In the genomic region with DNA sequence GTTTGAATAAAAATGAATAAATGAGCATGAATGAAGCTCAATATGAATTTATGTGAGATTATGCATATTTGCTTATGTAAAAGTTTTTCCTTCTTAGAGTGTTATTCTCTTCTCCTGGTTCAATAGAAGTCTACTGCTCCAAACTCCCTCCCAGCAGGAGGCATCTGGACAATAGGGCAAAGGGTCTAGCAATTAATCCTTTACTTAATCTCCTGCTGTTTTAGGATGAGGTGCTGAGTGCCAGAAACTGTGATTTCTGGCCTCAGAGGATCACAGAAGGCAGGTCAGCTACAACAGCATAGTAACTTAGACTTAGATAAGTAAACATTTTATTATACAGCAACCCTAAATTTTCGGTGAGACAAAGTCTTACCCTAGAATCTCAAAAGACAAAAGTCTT, we compare ENCODE assay signal across 16 mouse cellular contexts. TPM values are rescaled to one million over a fixed set of nuclear protein-coding genes. Genes with fewer than 3 reads are reported as not detected.
A peak's percentile ranks its signal among the peaks of the same experiment; 100 is the strongest.
DNase-seq lines count a peak whose midpoint lies in the region; ATAC-seq and TF ChIP-seq lines count a peak whose summit lies in the region.
"Had no signal": no experiment of that assay in that cellular context is flagged by ENCODE, and none has a peak within 500 bp of the region (broad histone marks: within the 10 kb centered on the region; RNA-seq: fewer than 3 reads in every experiment).

No protein-coding gene starts in this region.

- H3K27ac ChIP-seq in hindbrain, embryonic 13.5 days: no peak overlapping the region
- H3K27ac ChIP-seq in hindbrain, embryonic 12.5 days: no peak overlapping the region
- no peak overlapping the region for H3K27ac ChIP-seq in midbrain, embryonic 12.5 days (replicated peaks)
- H3K27ac ChIP-seq in midbrain, embryonic 13.5 days: no peak overlapping the region
- no peak overlapping the region for H3K27ac ChIP-seq in ES-Bruce4 (ENCODE audit: insufficient read depth, low read length)
- H3K27ac ChIP-seq: limb, embryonic 12.5 days had no signal

- DNase-seq in R1 (ENCODE audit: low read depth, low spot score): peak; percentile 46
- DNase-seq in left cerebral cortex, adult 11 months (ENCODE audit: low spot score): no peak
- DNase-seq in lung, postnatal 36 days: no peak
- DNase-seq: cerebellum, adult 9-10 months; heart, postnatal 4 days; kidney, adult 11 months; kidney, postnatal 10 days; lung, embryonic 14.5 days; thymus, adult 18-20 months had no signal

- peaks cover 3% of the 10 kb centered on the region for H3K36me3 ChIP-seq in hindbrain, embryonic 13.5 days
- no peaks in the 10 kb centered on the region for H3K36me3 ChIP-seq in hindbrain, embryonic 12.5 days
- H3K36me3 ChIP-seq in midbrain, embryonic 12.5 days: 0 out of 2 replicates have a peak, but pooled peaks cover 3% of the 10 kb centered on the region
- H3K36me3 ChIP-seq in midbrain, embryonic 13.5 days: peaks cover 5% of the 10 kb centered on the region; the same call in 1 of the 2 replicates
- H3K36me3 ChIP-seq in ES-Bruce4 (ENCODE audit: control insufficient read depth, insufficient read depth, low read length, poor library complexity, severe bottlenecking): no peaks in the 10 kb centered on the region
- H3K36me3 ChIP-seq: limb, embryonic 12.5 days had no signal

- H3K4me1 ChIP-seq in hindbrain, embryonic 13.5 days (replicated peaks): peaks cover 16% of the 10 kb centered on the region
- peaks cover 9% of the 10 kb centered on the region for H3K4me1 ChIP-seq in hindbrain, embryonic 12.5 days
- H3K4me1 ChIP-seq in midbrain, embryonic 12.5 days: 0 out of 2 replicates have a peak, but pooled peaks cover 6% of the 10 kb centered on the region
- peaks cover 15% of the 10 kb centered on the region for H3K4me1 ChIP-seq in midbrain, embryonic 13.5 days (replicated peaks)
- peaks cover 1% of the 10 kb centered on the region for H3K4me1 ChIP-seq in ES-Bruce4 (ENCODE audit: control insufficient read depth, insufficient read depth, low read length)

- TF ChIP-seq POLR2A in ES-Bruce4 (IDR thresholded peaks at IDR 0.05; ENCODE audit: insufficient read depth, low read length): no peak

- no peak overlapping the region for H3K9ac ChIP-seq in hindbrain, embryonic 13.5 days
- H3K9ac ChIP-seq in hindbrain, embryonic 12.5 days: no peak overlapping the region
- no peak overlapping the region for H3K9ac ChIP-seq in midbrain, embryonic 12.5 days (replicated peaks)
- no peak overlapping the region for H3K9ac ChIP-seq in midbrain, embryonic 13.5 days (replicated peaks)
- 0 out of 2 replicates have a peak overlapping the region, but pooled peaks have one; percentile 25 for H3K9ac ChIP-seq in ES-Bruce4 (ENCODE audit: low read depth, poor library complexity, severe bottlenecking)

- WGBS in hindbrain, embryonic 13.5 days: 74% methylated on average over 1 of the region's 1 CpGs
- 73% methylated on average over 1 of the region's 1 CpGs for WGBS in hindbrain, embryonic 12.5 days
- WGBS in midbrain, embryonic 12.5 days: 58% methylated on average over 1 of the region's 1 CpGs
- WGBS in midbrain, embryonic 13.5 days: 50% methylated on average over 1 of the region's 1 CpGs

- no peak for TF ChIP-seq CTCF in ES-Bruce4 (IDR thresholded peaks at IDR 0.05; ENCODE audit: low read depth, low read length)

- H3K4me3 ChIP-seq in hindbrain, embryonic 13.5 days: no peak overlapping the region
- no peak overlapping the region for H3K4me3 ChIP-seq in hindbrain, embryonic 12.5 days
- H3K4me3 ChIP-seq in midbrain, embryonic 12.5 days: no peak overlapping the region
- no peak overlapping the region for H3K4me3 ChIP-seq in midbrain, embryonic 13.5 days (replicated peaks)
- H3K4me3 ChIP-seq in ES-Bruce4 (ENCODE audit: low read depth, low read length): no peak overlapping the region

- H3K27me3 ChIP-seq in hindbrain, embryonic 13.5 days: no peaks in the 10 kb centered on the region
- H3K27me3 ChIP-seq in hindbrain, embryonic 12.5 days: no peaks in the 10 kb centered on the region
- no peaks in the 10 kb centered on the region for H3K27me3 ChIP-seq in midbrain, embryonic 12.5 days
- H3K27me3 ChIP-seq in midbrain, embryonic 13.5 days: no peaks in the 10 kb centered on the region
- no peaks in the 10 kb centered on the region for H3K27me3 ChIP-seq in ES-Bruce4 (ENCODE audit: control insufficient read depth, insufficient read depth, low read length, poor library complexity, severe bottlenecking)
- H3K27me3 ChIP-seq: heart, embryonic 13.5 days; limb, embryonic 12.5 days had no signal

- no peak for ATAC-seq in hindbrain, embryonic 13.5 days (ENCODE audit: low FRiP score)
- ATAC-seq in hindbrain, embryonic 12.5 days (ENCODE audit: low FRiP score): no peak
- ATAC-seq in midbrain, embryonic 12.5 days (ENCODE audit: low FRiP score, low read depth): no peak
- ATAC-seq in midbrain, embryonic 13.5 days: no peak

- no peaks in the 10 kb centered on the region for H3K9me3 ChIP-seq in hindbrain, embryonic 13.5 days
- 0 out of 2 replicates have a peak, but pooled peaks cover under 1% of the 10 kb centered on the region for H3K9me3 ChIP-seq in hindbrain, embryonic 12.5 days (replicated peaks)
- no peaks in the 10 kb centered on the region for H3K9me3 ChIP-seq in midbrain, embryonic 12.5 days
- H3K9me3 ChIP-seq in midbrain, embryonic 13.5 days: 0 out of 2 replicates have a peak, but pooled peaks cover 1% of the 10 kb centered on the region
- H3K9me3 ChIP-seq in ES-Bruce4 (replicated peaks; ENCODE audit: control insufficient read depth, insufficient read depth, low read length, poor library complexity, severe bottlenecking): no peaks in the 10 kb centered on the region
- H3K9me3 ChIP-seq: heart, embryonic 13.5 days; limb, embryonic 12.5 days had no signal

- H3K4me2 ChIP-seq in hindbrain, embryonic 13.5 days: peak overlapping the region; percentile 58
- H3K4me2 ChIP-seq in hindbrain, embryonic 12.5 days (replicated peaks): no peak overlapping the region
- H3K4me2 ChIP-seq in midbrain, embryonic 12.5 days (replicated peaks): peak overlapping the region; percentile 60; the same call in 1 of the 2 replicates
- no peak overlapping the region for H3K4me2 ChIP-seq in midbrain, embryonic 13.5 days (replicated peaks)

- no peak for TF ChIP-seq EP300 in ES-Bruce4 (IDR thresholded peaks at IDR 0.05; ENCODE audit: insufficient read depth, low read depth, low read length)

RNA-seq across cellular contexts. Expression of gene Gm15446, which starts 57.6 kb away (rescaled TPM):
- polyA plus RNA-seq in hindbrain, embryonic 13.5 days (2015; fragmentation: Nextera tagmentation; extraction: Ambion mirVana): 0.53 and 0.56 TPM in 2 replicates
- 0.52 and 0.53 TPM in 2 replicates for polyA plus RNA-seq in hindbrain, embryonic 12.5 days (2016; fragmentation: Nextera tagmentation; extraction: Ambion mirVana)
- 0.37 and 0.63 TPM in 2 replicates for polyA plus RNA-seq in midbrain, embryonic 12.5 days (2016; fragmentation: Nextera tagmentation; extraction: Ambion mirVana)
- 0.31 and 0.61 TPM in 2 replicates for polyA plus RNA-seq in midbrain, embryonic 13.5 days (2015; fragmentation: Nextera tagmentation; extraction: Ambion mirVana)
- polyA plus RNA-seq in ES-Bruce4 (2011; ENCODE audit: insufficient read depth, insufficient read length, low read depth, missing spikeins): 35.0 and 53.8 TPM in 2 replicates

Comparison
In these comparisons a context has a peak if more than half of its experiments do, and no peak if none do; other contexts are left out.
1. H3K4me2 ChIP-seq: peak in hindbrain, embryonic 13.5 days (single experiment) and midbrain, embryonic 12.5 days (single experiment); none in hindbrain, embryonic 12.5 days (single experiment) and midbrain, embryonic 13.5 days (single experiment).
2. RNA of gene Gm15446, which starts 57.6 kb away (polyA plus RNA-seq): 35.0 to 53.8 TPM in ES-Bruce4; 0.31 to 0.61 TPM in midbrain, embryonic 13.5 days, 0.53 to 0.56 TPM in hindbrain, embryonic 13.5 days, 0.52 to 0.53 TPM in hindbrain, embryonic 12.5 days and 0.37 to 0.63 TPM in midbrain, embryonic 12.5 days; every median in the first group is over 10 times any median in the second.